Mouse (Mus musculus): ENCODE measurements around the gene Rnaset2a. TPM values are rescaled to one million over a fixed set of nuclear protein-coding genes. Genes with fewer than 3 reads are reported as not detected.
"Not testable (repeated sequence)": the region's sequence is repeated elsewhere in the genome, so short reads cannot be mapped to it uniquely, and the experiment has no call there.

Rnaset2a gene
- polyA plus RNA-seq, 1 experiment from 2014 or later = 19.4 TPM

DNA sequence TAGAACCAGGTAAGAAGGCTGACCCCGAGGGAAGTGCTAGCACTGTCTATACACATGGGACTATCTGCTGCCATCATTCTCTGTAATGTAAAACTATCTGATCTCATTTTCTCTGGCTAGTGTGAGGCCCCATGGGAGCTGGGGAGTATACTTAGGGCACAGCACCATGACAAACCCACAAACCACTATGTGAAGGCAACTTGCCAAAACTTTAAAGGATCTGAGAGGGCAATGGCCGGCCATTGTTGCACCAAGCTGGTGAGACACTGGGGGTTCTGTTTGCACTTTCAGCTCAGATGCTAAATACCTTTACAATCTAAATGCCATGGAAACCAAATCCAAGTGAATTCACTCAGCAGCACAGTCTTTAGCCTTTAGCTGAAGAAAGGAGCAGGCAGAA lies 78.0 kb downstream of the Rnaset2a start:
- WGBS = 50% methylated on average over 1 of the region's 2 CpGs
- ATAC-seq; H3K27me3 ChIP-seq (replicated peaks; ENCODE audit: control insufficient read depth, insufficient read depth, low read length): not testable (repeated sequence)

More for the DNA sequence above, 78.0 kb downstream of the Rnaset2a start:
- H3K9me3 ChIP-seq (ENCODE audit: control insufficient read depth, low read length); H3K4me3 ChIP-seq (ENCODE audit: low read length); H3K4me1 ChIP-seq (ENCODE audit: control insufficient read depth, insufficient read depth, low read depth, low read length); H3K4me2 ChIP-seq (ENCODE audit: low read length); H3K36me3 ChIP-seq (ENCODE audit: control insufficient read depth, insufficient read depth, low read length); H3K9ac ChIP-seq (ENCODE audit: low read depth, low read length); H3K27ac ChIP-seq (ENCODE audit: low read depth, low read length): not testable (repeated sequence)

Other genes starting within 250 kb of the Rnaset2a start
- gene Tagap, start 222.1 kb downstream of the Rnaset2a start, polyA plus RNA-seq (2015; fragmentation: Nextera tagmentation; extraction: Ambion mirVana) = 0.47 and 0.51 TPM in 2 replicates
- gene Rsph3a, start 202.5 kb downstream of the Rnaset2a start, polyA plus RNA-seq (2015; fragmentation: Nextera tagmentation; extraction: Ambion mirVana) = 72.3 and 77.7 TPM in 2 replicates
- 0.50 TPM in 1 of 2 replicates, not detected in the other for gene Gm49673, start 309 bp downstream of the Rnaset2a start, polyA plus RNA-seq (2015; fragmentation: Nextera tagmentation; extraction: Ambion mirVana)
- 31.4 and 32.0 TPM in 2 replicates for gene Fgfr1op, start 17.4 kb upstream of the Rnaset2a start, polyA plus RNA-seq (2015; fragmentation: Nextera tagmentation; extraction: Ambion mirVana)
- gene Ccr6, start 87.9 kb upstream of the Rnaset2a start, polyA plus RNA-seq (2015; fragmentation: Nextera tagmentation; extraction: Ambion mirVana) = not detected in 2 replicates
- gene Mpc1, start 134.8 kb upstream of the Rnaset2a start, polyA plus RNA-seq (2015; fragmentation: Nextera tagmentation; extraction: Ambion mirVana) = 389 and 473 TPM in 2 replicates
- gene Sft2d1, start 163.0 kb upstream of the Rnaset2a start, polyA plus RNA-seq (2015; fragmentation: Nextera tagmentation; extraction: Ambion mirVana) = 172 and 184 TPM in 2 replicates
- gene Prr18, start 189.4 kb upstream of the Rnaset2a start, polyA plus RNA-seq (2015; fragmentation: Nextera tagmentation; extraction: Ambion mirVana) = 16.4 and 16.9 TPM in 2 replicates
- gene T2, start 207.9 kb upstream of the Rnaset2a start, polyA plus RNA-seq (2015; fragmentation: Nextera tagmentation; extraction: Ambion mirVana) = 0.72 and 0.99 TPM in 2 replicates

All from hindbrain, embryonic 16.5 days (tissue).